Mouse (Mus musculus) C2C12 (cell line): ENCODE measurements around the gene Ppp1r9b.

Experiments used
- CEBPB ChIP-seq: IDR thresholded peaks from one replicate; pipeline ENCODE4 v1.6.1; 2011; ENCODE audit warnings: low read depth, mild to moderate bottlenecking, control low read depth, moderate library complexity
- CTCF ChIP-seq: IDR thresholded peaks from one replicate; pipeline ENCODE4 v1.5.1; 2011; ENCODE audit not compliant: control insufficient read depth, insufficient read depth, insufficient read length
- FOSL1 ChIP-seq: IDR thresholded peaks from one replicate; pipeline ENCODE4 v1.8.0; 2011; ENCODE audit warnings: mild to moderate bottlenecking, low read length; ENCODE audit not compliant: poor library complexity, insufficient read depth, severe bottlenecking
- MAX ChIP-seq: IDR thresholded peaks from one replicate; pipeline ENCODE4 v1.6.1; 2011; ENCODE audit warnings: mild to moderate bottlenecking, control low read depth
- MYOD1 ChIP-seq: IDR thresholded peaks from one replicate; pipeline ENCODE4 v1.6.1; 2011; ENCODE audit warnings: low read depth; ENCODE audit not compliant: control insufficient read depth, insufficient read length
- USF1 ChIP-seq: IDR thresholded peaks from one replicate; pipeline ENCODE4 v1.6.1; 2011; ENCODE audit warnings: low read depth, mild to moderate bottlenecking, control low read depth, moderate library complexity

GRCm38 (mm10) chr11:94957693-94958064 lies 33.2 kb upstream of the Ppp1r9b start:
- TF ChIP-seq CTCF = no peak
- no peak for TF ChIP-seq USF1
- no peak for TF ChIP-seq FOSL1
- no peak for TF ChIP-seq MAX
- TF ChIP-seq CEBPB = no peak
- no peak for TF ChIP-seq MYOD1
